Mouse (Mus musculus): ENCODE measurements at regions not wholly inside any gene's neighbourhood (a gene's known extent, or its start where the extent isn't known, plus 50 kb on each side); places are given as distances from the start of the nearest gene placed in this dataset.
A peak's percentile ranks its signal among the peaks of the same experiment; 100 is the strongest.

DNA sequence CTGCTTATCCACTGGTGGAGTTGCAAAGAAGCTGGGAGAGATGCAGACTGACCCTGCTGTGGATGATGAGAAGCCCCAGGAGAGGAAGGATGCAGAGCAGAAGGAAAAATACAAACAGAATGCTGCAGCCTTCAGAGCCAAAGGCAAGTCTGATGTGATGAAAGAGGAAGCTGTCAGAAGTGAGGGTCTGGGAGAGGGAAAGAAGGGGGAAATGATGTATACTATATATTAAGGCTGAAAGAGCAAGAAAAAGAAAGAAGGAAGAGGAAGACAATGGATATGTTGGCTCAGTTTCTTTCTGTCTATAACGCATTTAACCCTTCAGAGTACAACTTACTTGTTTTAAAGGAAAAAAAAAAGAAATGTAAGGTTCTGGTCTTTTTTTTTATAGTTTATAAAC is 225.4 kb downstream of the Gm5447 start:
- no peak for DNase-seq (ENCODE audit: low spot score in 2 of 2)
- intact Hi-C loops (cut with DNase I) = no loop called here

DNA sequence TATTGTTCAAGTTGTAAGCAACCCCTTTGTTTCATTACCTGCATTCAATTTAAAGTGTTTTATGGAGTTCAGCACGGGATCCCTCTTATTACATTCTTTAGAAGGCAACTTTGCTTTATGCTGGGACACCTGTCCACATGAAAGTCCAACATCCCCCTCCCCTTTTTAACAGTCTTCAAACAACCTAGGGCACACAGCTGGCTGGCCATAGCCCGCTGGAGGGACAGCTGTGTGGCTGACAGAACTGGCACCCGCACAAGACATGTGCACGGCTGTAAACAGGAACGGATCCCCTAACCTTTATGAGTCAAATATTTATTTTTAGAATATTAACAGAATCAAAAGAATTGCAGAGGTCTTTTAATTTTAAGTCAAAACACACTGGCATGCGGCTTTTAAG is 230.1 kb downstream of the Gm5447 start:
- DNase-seq (ENCODE audit: low spot score in 2 of 2) = no peak
- intact Hi-C loops (cut with DNase I) = no loop called here

DNA sequence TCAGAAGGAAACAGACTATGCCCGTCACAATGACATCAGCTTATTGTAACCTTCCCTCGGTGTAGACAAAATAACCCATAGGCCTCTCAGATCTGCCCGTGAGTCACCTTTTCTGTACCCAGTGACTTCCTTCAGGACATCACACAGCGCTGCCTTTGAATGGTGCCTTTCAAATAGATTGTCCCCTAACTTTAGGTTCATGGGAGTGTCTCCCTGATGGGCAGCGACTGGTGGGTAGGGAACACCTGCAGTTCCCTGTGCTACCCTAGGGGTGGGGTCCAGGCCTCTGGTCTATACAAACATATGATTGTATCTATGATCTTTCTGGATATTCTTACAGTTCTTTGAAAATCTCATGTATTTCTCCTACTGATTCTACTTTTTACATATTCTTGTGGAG is 232.4 kb downstream of the Gm5447 start:
- intact Hi-C loops (cut with DNase I) = no loop called here
- no peak for DNase-seq (ENCODE audit: low spot score in 2 of 2)

DNA sequence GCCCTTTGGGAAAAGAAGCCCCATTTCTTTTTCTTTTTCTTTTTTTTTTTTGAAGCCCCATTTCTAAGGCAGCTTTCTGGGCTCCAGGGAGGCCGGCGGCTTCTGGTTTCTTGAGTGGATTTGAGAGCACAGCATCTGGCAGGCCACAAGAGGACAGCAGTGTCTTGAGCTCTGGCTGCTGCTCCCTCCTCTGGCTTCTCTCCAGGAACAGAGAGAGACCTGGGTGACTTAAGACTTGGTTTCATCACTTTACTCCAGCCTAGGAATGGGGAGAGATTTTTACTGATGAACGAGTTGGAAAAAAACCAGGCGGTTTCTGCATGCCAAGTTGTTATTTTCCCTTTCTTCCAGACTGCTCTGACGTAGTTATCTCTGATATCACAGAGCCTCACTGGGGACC is 233.7 kb downstream of the Gm5447 start:
- DNase-seq (ENCODE audit: low spot score in 2 of 2) = peak; percentile 11 to 35
- intact Hi-C loops (cut with DNase I) = loop anchor here (1.0 kb wide), 1 partner anchor 411 kb away; no protein-coding TSS in a partner anchor

DNA sequence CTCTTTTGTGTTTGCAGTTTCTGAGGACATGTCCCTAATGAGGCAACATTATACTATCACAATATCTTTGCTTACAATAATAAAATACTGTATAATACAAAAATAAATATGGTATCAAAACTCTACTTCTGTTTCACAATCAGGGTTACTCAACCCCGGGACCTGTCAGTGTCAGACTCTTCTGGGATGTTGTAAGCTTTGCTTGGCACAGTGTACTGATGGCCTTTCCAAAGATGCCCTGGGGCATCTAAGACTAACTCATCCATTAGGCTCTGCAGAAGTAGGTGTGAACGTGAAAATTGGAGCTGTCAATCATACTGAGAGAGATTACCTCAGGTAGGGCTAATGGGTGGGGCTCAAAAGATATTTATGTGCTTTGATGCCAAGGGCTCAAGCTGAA is 249.0 kb downstream of the Gm5447 start:
- DNase-seq (ENCODE audit: low spot score in 2 of 2) = no peak
- intact Hi-C loops (cut with DNase I) = no loop called here

DNA sequence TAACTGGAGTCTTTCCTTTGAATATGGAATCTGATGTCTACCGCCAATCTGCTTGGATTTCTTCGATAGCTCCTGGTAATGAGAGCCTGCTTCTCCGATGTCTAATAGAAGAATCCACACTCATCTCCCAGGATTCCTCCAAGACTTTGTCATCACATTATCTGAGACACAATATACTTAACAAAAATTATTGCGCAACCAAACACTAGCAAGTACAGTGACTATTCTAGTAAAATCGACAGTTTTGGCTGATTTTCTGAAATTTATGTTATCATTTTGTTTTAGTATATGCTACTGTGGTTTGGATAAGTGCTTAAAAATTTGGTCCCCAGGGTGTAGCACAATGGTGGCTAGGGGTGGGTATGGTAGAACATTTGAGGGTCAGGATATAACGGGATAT is 266.5 kb downstream of the Gm5447 start:
- intact Hi-C loops (cut with DNase I) = no loop called here
- DNase-seq (ENCODE audit: low spot score in 2 of 2) = no peak

DNA sequence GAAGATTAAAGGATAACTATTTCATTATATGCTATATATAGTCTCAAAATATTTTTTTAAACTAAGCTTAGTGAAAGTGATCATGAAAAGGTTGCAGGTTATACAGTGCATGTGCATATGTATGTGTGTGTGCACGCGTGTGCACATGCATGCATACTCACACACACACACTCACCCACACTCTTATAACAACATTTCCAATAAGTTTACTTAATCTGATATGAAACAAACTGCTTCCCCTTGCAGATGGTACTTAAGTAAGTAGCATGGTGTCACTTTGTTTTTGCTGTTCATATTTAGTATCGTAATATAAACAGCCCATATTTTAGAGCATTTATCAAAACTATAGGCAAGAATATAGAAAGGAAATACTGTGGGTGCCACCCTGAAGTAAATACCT is 275.0 kb downstream of the Gm5447 start:
- DNase-seq (ENCODE audit: low spot score in 2 of 2) = no peak
- intact Hi-C loops (cut with DNase I) = no loop called here

DNA sequence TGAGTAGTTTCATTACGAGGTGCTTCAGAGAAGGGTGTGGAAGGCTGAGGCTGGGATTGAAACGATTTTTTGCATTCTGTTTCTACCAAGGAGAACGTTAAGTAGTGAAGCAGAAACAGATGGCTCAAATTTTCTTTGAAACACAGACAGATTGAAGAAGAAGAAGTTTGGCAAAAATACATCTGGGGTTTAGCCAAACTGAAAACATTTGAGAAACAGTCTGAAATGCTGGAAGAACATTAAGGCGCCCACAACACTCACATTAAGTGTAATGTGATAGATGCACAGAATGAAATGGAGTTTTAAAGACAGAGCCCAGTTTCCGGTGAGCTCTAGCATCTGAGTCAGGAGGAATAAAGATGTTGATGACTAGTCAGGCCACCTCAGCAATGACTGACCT is 275.5 kb downstream of the Gm5447 start:
- peak; percentile 43 to 85 for DNase-seq (ENCODE audit: low spot score in 2 of 2)
- intact Hi-C loops (cut with DNase I) = no loop called here

DNA sequence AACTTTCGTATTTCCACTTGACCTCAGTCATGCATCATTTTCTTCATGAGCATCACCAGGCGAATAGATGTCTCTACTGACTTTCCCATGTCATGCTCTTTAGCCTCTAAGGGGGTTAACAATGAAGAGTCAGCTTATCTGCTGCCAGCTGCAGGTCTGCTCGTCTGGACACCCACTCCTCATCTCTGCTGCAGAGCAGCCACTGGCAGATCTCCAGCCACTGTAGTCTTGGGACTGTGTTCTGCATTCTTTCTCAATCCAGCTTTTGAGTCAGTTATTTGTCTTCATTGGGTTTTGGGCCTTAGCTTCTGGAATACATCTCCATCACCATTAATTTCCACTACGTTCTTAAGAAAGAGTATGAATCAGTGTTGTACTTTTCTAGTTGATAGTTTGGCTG is 280.0 kb downstream of the Gm5447 start:
- intact Hi-C loops (cut with DNase I) = no loop called here
- no peak for DNase-seq (ENCODE audit: low spot score in 2 of 2)

DNA sequence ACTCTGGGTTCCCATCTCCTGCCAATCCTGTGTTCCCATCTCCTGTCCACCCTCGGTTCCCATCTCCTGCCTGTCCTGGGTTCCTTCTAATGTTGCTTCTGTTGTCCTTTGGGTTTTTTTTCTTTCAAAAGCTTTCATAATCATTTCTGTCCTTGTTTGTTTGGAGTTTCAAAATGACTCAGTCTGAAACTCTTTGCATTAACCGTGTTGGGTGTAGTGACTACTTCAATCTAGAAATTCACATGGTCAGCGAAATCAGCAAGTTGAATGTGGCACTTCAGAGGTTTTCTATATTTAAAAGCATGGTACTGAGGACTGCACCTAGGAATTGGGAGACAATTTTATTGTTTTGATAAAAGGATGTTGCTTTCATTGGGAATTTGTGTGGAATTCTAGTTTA is 280.7 kb downstream of the Gm5447 start:
- no peak for DNase-seq (ENCODE audit: low spot score in 2 of 2)
- intact Hi-C loops (cut with DNase I) = no loop called here

DNA sequence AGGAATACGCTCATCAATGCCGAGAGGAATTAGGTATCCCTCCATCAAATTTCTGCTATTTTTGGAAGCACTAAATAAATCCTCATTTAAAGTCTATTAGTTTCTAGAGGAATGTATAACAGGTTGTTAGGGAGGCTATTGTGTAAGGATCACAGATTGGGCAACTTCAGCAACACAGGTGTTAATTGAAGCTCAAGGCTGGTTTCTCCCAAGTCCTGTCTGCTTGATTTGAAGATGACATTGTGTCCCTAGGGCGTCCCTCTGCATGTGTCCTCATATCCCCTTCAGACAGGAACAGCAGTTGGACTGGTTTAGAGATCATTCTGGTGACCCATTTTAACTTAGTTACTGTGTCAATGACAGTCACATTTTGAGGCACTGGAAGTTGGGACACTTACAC is 281.5 kb downstream of the Gm5447 start:
- DNase-seq (ENCODE audit: low spot score in 2 of 2) = no peak
- intact Hi-C loops (cut with DNase I) = no loop called here

DNA sequence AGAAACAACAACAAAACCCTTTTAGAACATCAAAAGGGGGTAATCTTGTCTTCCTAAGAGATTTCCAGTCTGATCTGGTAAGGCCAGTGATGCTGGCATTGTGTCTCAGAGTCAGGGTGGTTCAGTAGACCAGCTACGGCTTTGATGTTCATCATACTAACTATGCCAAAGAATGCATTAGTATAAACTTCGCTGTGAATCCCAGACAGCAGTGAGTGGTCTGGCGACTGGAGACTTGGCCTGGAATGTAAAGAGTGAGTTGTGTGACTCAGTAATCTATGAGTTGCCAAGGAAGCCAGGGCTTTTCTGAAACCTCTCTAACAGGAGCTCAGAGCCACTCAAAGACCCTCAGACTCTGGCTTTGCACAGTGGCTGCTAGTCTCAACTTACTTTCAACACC is 288.1 kb upstream of the Foxq1 start:
- DNase-seq (ENCODE audit: low spot score in 2 of 2) = no peak
- intact Hi-C loops (cut with DNase I) = no loop called here

DNA sequence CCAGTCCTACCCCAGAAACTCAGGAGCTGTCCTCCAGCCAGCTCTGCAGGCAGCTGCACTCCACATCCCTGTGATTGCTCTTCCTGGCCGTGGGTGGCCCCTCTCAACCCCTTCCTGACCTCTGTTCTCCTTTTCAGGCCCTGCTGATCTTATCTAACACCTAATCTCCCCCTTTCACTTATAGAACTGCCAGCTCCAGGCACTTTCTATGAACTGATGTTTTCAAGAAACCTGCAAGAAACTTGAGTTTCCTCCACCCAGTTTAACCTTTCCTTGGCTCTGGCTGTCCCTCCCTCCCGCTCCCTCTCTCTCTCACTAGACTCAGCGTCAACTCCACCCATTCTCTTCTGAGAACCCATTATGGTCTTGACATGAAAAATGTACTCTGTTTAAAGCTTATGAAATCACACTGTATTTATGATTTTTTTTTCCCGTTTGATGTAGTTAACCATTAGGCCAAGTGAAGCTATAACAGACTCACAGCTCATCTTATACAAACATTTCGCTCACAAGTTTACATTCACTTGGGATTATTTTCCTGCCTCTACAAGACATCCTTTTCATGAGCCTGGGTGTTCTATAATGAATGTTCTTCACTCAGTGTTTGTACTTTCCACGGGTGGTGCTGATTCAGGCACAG is 279.8 kb upstream of the Foxq1 start:
- no peak for DNase-seq (ENCODE audit: low spot score in 2 of 2)
- intact Hi-C loops (cut with DNase I) = no loop called here

DNA sequence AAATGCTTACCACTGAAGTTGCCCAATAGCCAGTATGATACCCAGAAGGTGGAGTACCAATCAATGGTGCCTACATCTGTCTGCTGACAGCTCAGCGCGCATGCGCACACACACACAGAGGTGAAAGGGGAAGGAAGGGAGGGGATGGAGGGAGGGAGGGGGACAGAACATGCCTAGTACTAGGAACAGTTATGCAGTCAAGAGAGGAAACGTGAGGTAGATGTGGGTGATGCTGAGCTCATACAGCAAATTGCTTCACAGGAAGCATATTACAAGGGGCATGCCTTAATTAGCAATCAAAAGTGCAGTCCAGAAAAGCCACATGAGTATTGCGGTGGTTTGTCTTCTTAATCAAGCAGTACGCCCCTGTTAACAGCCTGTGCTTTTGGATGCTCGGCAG is 265.3 kb upstream of the Foxq1 start:
- intact Hi-C loops (cut with DNase I) = no loop called here
- DNase-seq (ENCODE audit: low spot score in 2 of 2) = no peak

DNA sequence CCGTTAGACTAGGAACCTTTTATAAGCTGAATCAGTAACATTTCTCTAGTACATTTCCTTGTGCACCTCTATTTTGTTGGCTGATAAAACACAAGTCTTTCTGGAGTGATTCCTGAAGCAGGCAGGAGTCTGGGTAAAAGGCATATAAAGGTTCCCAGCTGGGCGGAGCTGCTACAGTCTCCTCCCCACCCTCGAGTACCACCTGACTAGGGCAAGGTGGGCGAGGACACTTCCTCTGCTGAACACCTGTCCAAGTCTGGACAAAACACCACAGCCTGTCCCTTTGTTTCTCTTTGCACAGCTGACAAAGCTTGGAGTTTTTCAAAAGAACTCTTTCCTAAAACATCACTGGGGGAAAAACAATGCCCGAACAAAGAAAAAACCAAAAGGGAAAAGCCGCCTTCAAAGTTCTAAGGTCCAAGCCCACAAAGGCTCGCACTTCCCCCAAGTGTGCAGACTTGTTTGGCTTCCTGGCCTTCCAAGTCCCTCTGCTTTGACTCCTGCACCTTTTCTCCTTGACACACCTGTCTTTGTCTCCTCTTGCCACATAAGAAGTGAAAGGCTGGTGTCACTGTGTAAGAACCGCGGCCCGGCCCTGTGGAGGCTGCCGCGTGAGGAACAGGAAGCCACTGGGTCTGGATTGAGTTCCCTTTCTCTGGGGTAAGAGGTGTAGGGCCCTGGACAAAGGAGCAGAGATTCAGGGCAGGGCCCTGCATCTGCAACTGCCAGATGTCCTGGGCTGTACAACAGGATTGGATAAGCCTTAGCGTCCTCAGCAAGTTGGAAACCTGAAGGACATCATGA is 263.1 kb upstream of the Foxq1 start:
- intact Hi-C loops (cut with DNase I) = no loop called here

DNA sequence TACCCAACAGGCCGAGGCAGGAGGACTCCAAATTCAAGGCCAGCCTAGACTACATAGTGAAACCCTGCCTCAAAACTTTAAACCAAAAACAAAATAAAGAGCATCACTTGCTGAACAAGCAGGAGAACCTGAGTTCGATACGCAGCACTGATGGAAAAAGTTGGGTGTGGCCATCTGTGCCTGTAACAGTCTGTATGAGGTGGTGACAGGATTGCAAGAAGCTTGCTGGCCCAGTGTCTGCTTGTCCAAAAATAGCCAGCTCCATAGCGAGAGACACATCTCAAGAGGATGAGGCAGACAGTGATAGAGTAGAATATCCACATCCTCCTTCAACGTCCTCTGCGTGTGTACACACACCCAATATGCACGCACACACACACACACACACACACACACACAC is 261.9 kb upstream of the Foxq1 start:
- intact Hi-C loops (cut with DNase I) = no loop called here
- no peak for DNase-seq (ENCODE audit: low spot score in 2 of 2)

More for the DNA sequence above, 263.1 kb upstream of the Foxq1 start:
- DNase-seq (ENCODE audit: low spot score in 2 of 2) = no peak

DNA sequence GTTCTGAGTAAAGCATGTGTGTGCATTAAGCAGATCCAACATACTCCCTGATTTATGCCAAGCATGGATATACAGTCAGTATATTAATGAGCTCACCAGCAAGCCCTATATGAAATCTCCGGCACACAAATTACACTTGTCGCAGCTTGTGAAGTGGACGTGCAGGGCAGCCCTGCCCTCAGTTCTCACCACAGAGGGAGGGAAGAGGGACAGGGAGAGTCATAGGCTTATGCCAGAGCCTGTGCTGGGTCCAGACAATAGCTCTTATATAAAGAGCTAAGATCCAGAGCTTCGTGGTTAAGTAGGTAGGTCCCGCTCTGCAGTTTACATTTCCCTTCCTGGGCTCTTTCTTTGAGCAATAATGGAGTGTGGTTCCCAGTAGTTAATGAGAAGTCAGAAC is 252.7 kb upstream of the Foxq1 start:
- intact Hi-C loops (cut with DNase I) = no loop called here
- DNase-seq (ENCODE audit: low spot score in 2 of 2) = no peak

DNA sequence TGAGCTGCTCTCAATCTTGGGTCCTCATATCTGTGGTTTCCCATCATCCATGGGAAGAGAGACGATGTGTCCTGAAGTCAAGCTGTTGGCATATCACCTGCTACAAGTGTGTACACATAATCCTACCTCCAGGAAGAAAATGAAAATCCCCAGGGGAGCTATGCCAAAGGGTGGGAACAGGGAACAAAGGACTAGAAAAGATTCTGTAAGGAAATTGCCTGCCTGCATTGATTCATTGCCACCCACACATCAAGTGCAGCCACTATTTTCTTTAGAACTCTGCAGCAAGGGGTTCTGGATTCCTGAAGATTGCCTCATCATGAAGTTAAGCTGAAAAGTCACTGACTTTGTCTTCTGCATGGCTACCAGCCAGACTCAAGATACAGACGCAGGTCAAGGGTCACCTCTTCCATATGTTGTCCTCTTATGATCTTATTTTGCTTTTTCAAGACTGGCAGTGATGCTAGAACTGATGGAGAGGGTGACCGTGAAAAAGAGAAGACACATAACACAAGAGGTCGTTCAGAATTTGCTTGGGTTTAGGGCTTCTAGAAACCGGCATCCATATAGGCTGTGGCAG is 251.6 kb upstream of the Foxq1 start:
- no peak for DNase-seq (ENCODE audit: low spot score in 2 of 2)
- intact Hi-C loops (cut with DNase I) = no loop called here

DNA sequence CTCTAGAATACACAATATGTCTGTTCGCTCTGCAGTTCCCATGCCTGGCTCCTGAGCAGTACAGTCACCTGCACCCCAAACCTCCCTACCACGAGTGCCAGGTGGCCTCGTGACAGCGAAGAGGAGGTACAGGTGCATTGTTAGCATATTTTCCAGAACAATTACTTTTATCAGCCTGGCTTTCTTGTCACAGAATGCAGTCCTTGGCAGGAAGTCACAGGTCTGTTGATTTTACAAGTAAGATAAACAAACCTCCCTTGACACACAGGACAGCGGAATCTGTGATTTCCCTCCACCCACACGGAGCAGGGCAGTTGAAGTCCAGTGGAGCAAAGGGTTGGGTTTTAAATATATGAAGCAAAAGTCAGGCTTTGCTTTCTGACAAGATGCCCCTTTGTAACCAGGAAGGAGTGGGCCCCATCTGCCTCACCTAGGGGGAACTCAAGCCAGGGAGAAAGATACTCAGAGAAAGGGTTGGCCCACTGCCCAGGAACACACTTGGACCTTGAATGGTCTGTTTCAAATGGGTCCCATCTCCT is 246.8 kb upstream of the Foxq1 start:
- no peak for DNase-seq (ENCODE audit: low spot score in 2 of 2)
- intact Hi-C loops (cut with DNase I) = no loop called here

DNA sequence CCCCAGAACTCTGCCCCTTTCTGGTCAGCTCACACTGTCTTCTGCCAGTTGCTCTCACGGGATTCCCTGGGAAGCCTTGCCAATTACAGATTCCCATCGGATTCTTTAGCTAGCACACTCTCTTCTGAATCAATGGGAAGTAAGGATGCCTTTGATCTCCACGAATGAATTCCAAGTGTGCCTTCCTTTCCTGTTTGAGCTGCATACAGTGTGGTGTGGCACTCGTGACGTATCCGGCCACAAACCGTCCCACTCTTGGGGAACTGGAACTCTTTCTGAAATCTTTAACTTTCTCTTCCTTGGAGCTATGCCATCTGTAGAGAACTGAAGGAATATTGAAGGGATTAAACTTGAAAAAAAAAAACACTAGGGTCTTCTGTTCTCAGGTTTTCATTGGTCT is 243.2 kb upstream of the Foxq1 start:
- no peak for DNase-seq (ENCODE audit: low spot score in 2 of 2)
- intact Hi-C loops (cut with DNase I) = no loop called here

DNA sequence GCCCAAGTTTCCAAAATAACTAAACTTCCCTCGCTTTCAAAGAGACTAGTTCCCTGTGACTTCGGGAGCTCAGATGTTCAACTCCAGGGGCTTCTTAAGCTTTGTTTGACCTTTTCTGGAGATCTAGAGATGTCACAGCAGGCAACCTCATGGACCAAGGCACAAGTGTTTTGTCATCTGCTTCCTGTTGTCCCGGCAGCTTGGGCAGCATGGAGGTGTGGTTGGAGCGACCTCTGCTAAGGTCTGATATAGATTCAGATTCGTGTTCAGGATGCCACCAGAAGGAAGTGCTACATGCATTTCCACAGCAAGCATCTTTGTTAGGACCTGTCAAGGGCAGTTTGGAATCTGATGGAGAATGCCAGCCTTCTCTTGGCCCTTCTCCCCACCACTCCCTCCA is 242.1 kb upstream of the Foxq1 start:
- DNase-seq (ENCODE audit: low spot score in 2 of 2) = no peak
- intact Hi-C loops (cut with DNase I) = no loop called here
